Mouse (Mus musculus) bone marrow, adult 2 months (tissue): ENCODE results near the gene Tead1.

Experiments
- CTCF ChIP-seq: fragments of 200-500 bp; IDR thresholded peaks from 2 replicates; pipeline ENCODE4 v1.5.1; 2011; ENCODE audit warnings: low read length, control low read depth; ENCODE audit not compliant: control insufficient read depth, insufficient read depth
- POLR2A ChIP-seq: fragments of 200-500 bp; IDR thresholded peaks from 2 replicates; pipeline ENCODE4 v1.6.1; 2011; ENCODE audit warnings: low read depth, mild to moderate bottlenecking, control low read depth, low read length, borderline replicate concordance; ENCODE audit not compliant: control insufficient read depth

DNA sequence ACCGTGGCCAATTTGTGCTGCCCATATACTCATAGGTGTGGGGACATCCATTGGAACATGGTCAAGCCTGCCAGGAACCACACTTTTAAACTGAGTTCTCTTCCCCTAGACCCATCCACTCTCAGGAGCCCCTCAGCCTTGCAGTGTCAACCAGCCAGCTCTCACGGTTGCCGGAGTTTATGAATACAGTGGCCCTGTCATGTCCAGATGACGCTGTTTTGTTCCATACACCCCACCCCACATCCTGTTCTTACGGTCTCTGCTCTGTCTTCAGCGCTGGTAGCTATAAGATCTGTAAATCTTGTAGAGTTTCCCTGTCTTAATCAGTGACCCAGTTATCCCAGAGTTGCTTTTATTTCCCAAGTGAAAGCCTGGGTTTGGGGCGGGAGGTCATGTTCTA lies 222.6 kb downstream of the Tead1 start:
- TF ChIP-seq CTCF = no peak
- TF ChIP-seq POLR2A = no peak
